Mouse (Mus musculus) limb, embryonic 13.5 days (tissue): ENCODE data around the gene Unkl. TPM values are rescaled to one million over a fixed set of nuclear protein-coding genes. Genes with fewer than 3 reads are reported as not detected.

Experiments
- ATAC-seq: fragments of 200-750 bp; cut with Nextera tagmentation; 2 replicates; pipeline ENCODE4 v1.8.0; 2017; ENCODE audit warnings: low read depth, moderate number of reproducible peaks, moderate TSS enrichment; ENCODE audit not compliant: low FRiP score
- H3K27ac ChIP-seq: fragments of 300-500 bp; sonication (generic); 2 replicates; pipeline ENCODE4 v1.5.1; 2015; ENCODE audit warnings: inconsistent platforms, mild to moderate bottlenecking, moderate library complexity
- H3K27me3 ChIP-seq: fragments of 300-500 bp; sonication (generic); 2 replicates; pipeline ENCODE4 v1.6.1; 2015; ENCODE audit warnings: mild to moderate bottlenecking, inconsistent platforms
- H3K36me3 ChIP-seq: fragments of 300-500 bp; sonication (generic); 2 replicates; pipeline ENCODE4 v1.6.1; 2015; ENCODE audit warnings: inconsistent platforms, mild to moderate bottlenecking, moderate library complexity
- H3K4me1 ChIP-seq: fragments of 300-500 bp; sonication (generic); 2 replicates; pipeline ENCODE4 v1.6.1; 2015; ENCODE audit warnings: inconsistent platforms
- H3K4me2 ChIP-seq: fragments of 300-500 bp; sonication (generic); replicated peaks from 2 replicates; pipeline ENCODE4 v1.6.1; 2015; ENCODE audit warnings: inconsistent platforms, mild to moderate bottlenecking, moderate library complexity
- H3K4me3 ChIP-seq: fragments of 300-500 bp; sonication (generic); 2 replicates; pipeline ENCODE4 v1.5.1; 2015; ENCODE audit warnings: moderate library complexity, mild to moderate bottlenecking, inconsistent platforms
- H3K9ac ChIP-seq: fragments of 300-500 bp; sonication (generic); 2 replicates; pipeline ENCODE4 v1.6.1; 2015; ENCODE audit warnings: mild to moderate bottlenecking, inconsistent platforms
- H3K9me3 ChIP-seq: fragments of 300-500 bp; sonication (generic); 2 replicates; pipeline ENCODE4 v1.6.1; 2016; ENCODE audit warnings: inconsistent platforms
- WGBS: fragments of 180-500 bp; shearing (Covaris S2); methylation state at CpG from one replicate; pipeline ENCODE4 v1.1.7; 2015; 5-methylcytosine and 5-hydroxymethylcytosine counted together
- polyA plus RNA-seq: library from polyadenylated mRNA; unstranded; fragments of >200 nt; fragmentation: Nextera tagmentation; extraction: Ambion mirVana; gene quantifications from 2 replicates; pipeline ENCODE4 v1.2.1, GENCODE M21; 2015

The Unkl gene
- polyA plus RNA-seq, 1 experiment from 2014 or later, result 11.4 TPM

DNA sequence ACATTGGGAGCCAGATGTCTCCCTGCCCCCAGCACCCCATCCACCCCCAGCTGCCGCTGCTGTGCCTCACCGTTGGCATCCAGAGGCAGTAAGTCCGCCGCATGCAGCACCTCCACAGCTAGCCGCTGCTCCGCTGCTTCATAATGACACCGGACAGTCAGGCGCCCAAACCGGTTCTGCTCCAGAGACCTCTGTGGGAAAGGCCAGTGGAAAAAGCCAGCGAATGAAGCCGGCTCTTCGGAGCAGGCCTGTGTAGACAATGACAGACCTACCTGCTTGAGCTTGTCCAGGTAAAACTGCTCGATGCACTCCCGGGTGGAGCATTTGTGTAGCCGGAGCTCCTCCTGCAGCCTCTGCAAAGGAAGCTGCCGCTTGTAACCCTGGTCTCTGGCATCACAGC lies 56.0 kb downstream of the Unkl start:
- 78% methylated on average over 16 of the region's 16 CpGs for WGBS
- Histone ChIP-seq H3K4me1 (peaks cover 14% of the 10 kb centered on the region), H3K9ac (no peak overlapping the region), H3K36me3 (peaks cover 44% of the 10 kb centered on the region), H3K4me2 (no peak overlapping the region), H3K9me3 (no peaks in the 10 kb centered on the region), H3K27me3 (0 out of 2 replicates have a peak, but pooled peaks cover 3% of the 10 kb centered on the region), H3K4me3 (no peak overlapping the region), H3K27ac (no peak overlapping the region)
- no peak for ATAC-seq

DNA sequence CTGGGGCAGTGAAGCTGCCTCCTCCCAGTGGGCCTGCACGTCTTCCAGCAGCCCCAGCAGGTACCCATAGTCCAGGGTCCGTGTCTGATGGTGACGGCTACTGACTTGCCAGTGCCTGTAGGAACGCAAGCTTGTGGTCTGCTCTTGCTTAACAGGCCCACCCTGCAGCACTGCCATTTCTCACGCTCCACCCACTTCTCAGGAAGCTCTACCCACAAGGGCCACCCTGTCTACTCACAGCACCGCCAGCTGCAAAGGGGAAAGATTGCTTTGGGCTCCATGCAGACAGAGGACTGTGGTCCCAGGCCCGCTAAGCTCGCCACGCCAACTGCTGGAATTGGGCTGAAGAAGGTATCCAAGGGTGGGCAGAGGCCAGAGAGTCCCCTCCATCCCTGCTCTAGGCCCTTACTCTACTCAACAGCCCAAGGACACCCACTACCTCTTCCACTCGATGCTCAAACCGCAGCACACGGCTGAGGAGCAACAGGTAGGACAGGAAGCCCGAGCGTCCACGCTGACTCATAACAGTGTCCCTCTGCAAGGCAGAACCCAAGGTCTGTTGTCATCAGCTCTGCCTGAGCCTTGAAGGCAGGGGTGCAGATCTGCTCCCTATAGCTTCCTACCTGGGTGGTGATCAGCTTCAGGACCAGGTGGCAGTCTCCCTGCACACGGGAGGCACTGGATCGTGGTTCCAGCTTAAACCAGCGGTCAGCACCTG lies 60.0 kb downstream of the Unkl start:
- Histone ChIP-seq H3K4me1 (no peaks in the 10 kb centered on the region), H3K9ac (no peak overlapping the region; the same call in 1 of the 2 replicates), H3K9me3 (no peaks in the 10 kb centered on the region), H3K27me3 (peaks cover 19% of the 10 kb centered on the region), H3K36me3 (peaks cover 26% of the 10 kb centered on the region), H3K4me2 (no peak overlapping the region), H3K4me3 (no peak overlapping the region), H3K27ac (no peak overlapping the region)
- 81% methylated on average over 18 of the region's 18 CpGs for WGBS
- ATAC-seq, result no peak

DNA sequence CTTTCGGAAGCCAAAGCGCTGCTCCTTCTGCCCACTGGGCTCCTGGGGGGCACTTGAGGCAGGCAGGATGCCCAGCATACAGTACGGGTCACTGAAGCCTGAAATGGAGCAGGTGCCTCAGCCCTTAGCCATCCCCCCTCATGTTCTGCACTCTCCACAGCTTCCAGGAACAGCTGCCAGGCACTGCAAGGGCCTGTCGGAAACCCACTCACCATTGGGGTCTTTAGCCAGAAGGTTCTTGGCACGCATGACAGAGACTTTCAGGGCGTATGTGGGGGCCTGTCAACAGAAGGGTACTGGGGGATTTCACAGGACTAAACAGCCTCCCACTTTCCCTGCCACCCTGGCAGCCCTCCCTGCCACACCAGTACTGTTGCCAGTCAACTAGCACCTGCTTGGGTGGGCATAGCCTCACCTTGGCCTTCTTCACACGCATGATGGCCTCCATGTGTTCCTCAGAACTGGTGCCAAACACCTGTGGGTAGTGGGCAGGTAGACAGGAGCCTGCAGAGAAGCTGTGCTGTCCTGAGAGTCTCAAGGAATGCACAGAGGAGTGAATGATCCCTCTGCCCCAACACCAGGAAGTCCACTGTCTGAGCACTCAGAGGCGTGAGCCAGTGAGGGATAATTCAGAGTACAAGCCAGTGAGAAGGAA lies 62.1 kb downstream of the Unkl start:
- WGBS, result 84% methylated on average over 8 of the region's 8 CpGs
- ATAC-seq, result no peak
- Histone ChIP-seq H3K4me1 (0 out of 2 replicates have a peak, but pooled peaks cover 8% of the 10 kb centered on the region), H3K4me3 (no peak overlapping the region), H3K9me3 (no peaks in the 10 kb centered on the region), H3K27ac (no peak overlapping the region), H3K9ac (no peak overlapping the region), H3K4me2 (no peak overlapping the region), H3K27me3 (peaks cover 40% of the 10 kb centered on the region), H3K36me3 (peaks cover 5% of the 10 kb centered on the region; the same call in 1 of the 2 replicates)

GRCm38 (mm10) chr17:25252643-25253042 lies 64.4 kb downstream of the Unkl start:
- H3K27ac ChIP-seq, result no peak overlapping the region
- no peak overlapping the region for H3K4me3 ChIP-seq
- no peak for ATAC-seq
- no peak overlapping the region for H3K9ac ChIP-seq
- no peaks in the 10 kb centered on the region for H3K36me3 ChIP-seq
- no peak overlapping the region for H3K4me2 ChIP-seq
- peaks cover 22% of the 10 kb centered on the region for H3K4me1 ChIP-seq
- no peaks in the 10 kb centered on the region for H3K9me3 ChIP-seq
- 37% methylated on average over 3 of the region's 3 CpGs for WGBS
- H3K27me3 ChIP-seq, result peaks cover 61% of the 10 kb centered on the region

DNA sequence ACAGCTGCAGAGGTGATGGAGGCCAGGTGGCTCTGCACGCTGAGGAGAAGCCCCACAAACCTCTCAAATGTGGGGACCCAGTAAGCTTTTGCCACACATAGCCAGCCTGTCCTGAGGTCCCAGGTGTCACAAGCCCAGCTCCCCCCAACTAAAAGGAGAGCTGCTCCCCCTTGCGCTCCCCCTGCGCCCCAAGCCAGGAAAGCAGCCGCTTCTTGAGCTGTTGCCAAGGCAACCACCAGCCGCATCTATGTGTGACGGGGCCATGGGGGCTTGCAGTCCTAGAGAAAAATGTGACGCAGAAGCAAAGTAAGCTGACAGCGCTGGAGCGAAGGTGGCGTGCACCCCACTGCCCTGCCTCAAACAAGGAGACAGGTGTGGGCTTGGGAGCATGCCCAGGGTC lies 65.6 kb downstream of the Unkl start:
- H3K27me3 ChIP-seq, result peaks cover 59% of the 10 kb centered on the region

GRCm38 (mm10) chr17:25255110-25255509 lies 66.9 kb downstream of the Unkl start:
- Histone ChIP-seq H3K27ac (no peak overlapping the region), H3K4me1 (peaks cover 22% of the 10 kb centered on the region), H3K4me3 (peak overlapping the region; percentile 43; the same call in 1 of the 2 replicates), H3K9ac (no peak overlapping the region), H3K4me2 (no peak overlapping the region; the same call in 1 of the 2 replicates), H3K27me3 (peaks cover 59% of the 10 kb centered on the region), H3K36me3 (peaks cover 17% of the 10 kb centered on the region), H3K9me3 (no peaks in the 10 kb centered on the region)
- no peak for ATAC-seq
- 59% methylated on average over 2 of the region's 2 CpGs for WGBS

More for the DNA sequence above, 65.6 kb downstream of the Unkl start:
- H3K4me2 ChIP-seq, result no peak overlapping the region
- peaks cover 22% of the 10 kb centered on the region for H3K4me1 ChIP-seq
- H3K9ac ChIP-seq, result 0 out of 2 replicates have a peak overlapping the region, but pooled peaks have one; percentile 35
- no peak for ATAC-seq
- H3K36me3 ChIP-seq, result peaks cover 4% of the 10 kb centered on the region
- H3K9me3 ChIP-seq, result no peaks in the 10 kb centered on the region
- H3K27ac ChIP-seq, result no peak overlapping the region
- no peak overlapping the region for H3K4me3 ChIP-seq
- WGBS, result 32% methylated on average over 10 of the region's 10 CpGs

GRCm38 (mm10) chr17:25256140-25256754 lies 68.0 kb downstream of the Unkl start, which contains the start of gene Baiap3:
TSS of gene Baiap3 (minus strand) at chr17:25256364.
- Histone ChIP-seq H3K4me3 (peak within 1 kb of the TSS; percentile 43), H3K9ac (peak within 1 kb of the TSS; percentile 56; the same call in 1 of the 2 replicates), H3K27me3 (peaks cover 59% of the 10 kb centered on the region), H3K36me3 (peaks cover 23% of the 10 kb centered on the region), H3K4me2 (peak within 1 kb of the TSS; percentile 67), H3K4me1 (peaks cover 22% of the 10 kb centered on the region), H3K9me3 (no peaks in the 10 kb centered on the region), H3K27ac (no peak within 1 kb of the TSS)
- 5% methylated on average over 25 of the region's 35 CpGs for WGBS
- ATAC-seq, result peak; percentile 57; the same call in 1 of the 2 replicates

- H3K27ac ChIP-seq, result no peak overlapping the region
- 51% methylated on average over 6 of the region's 6 CpGs for WGBS
- peaks cover 22% of the 10 kb centered on the region for H3K4me1 ChIP-seq
- H3K4me3 ChIP-seq, result no peak overlapping the region
- H3K9ac ChIP-seq, result no peak overlapping the region
- no peaks in the 10 kb centered on the region for H3K9me3 ChIP-seq
- H3K27me3 ChIP-seq, result peaks cover 47% of the 10 kb centered on the region
- ATAC-seq, result no peak
- H3K4me2 ChIP-seq, result no peak overlapping the region
- peaks cover 29% of the 10 kb centered on the region for H3K36me3 ChIP-seq
Measured at GRCm38 (mm10) chr17:25257804-25258261, 69.6 kb downstream of the Unkl start.

DNA sequence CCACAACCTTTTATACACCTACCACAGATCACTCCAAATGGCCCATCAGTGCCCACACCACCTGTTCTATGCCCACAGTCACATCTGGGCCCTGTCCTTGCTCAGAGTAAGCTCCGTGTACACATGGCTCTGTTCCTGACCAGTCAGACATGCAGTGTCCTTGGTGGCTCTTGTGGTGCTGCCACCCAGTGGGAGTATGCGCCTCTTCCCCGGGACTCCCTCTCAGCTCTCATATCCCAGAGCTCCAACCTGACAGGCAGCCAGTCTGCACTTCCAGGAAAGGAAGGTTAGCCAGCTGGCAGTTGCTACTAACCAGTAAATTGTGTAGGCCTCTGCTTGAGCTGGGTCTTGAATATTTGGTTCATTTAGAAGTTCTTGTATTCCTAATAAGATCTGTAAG lies 76.3 kb downstream of the Unkl start:
- ATAC-seq, result no peak; the same call in 1 of the 2 replicates
- WGBS, result 77% methylated on average over 3 of the region's 3 CpGs
- H3K9me3 ChIP-seq, result no peaks in the 10 kb centered on the region
- peaks cover 84% of the 10 kb centered on the region for H3K36me3 ChIP-seq
- no peak overlapping the region for H3K4me3 ChIP-seq
- no peaks in the 10 kb centered on the region for H3K27me3 ChIP-seq
- H3K9ac ChIP-seq, result no peak overlapping the region
- H3K4me1 ChIP-seq, result 0 out of 2 replicates have a peak, but pooled peaks cover under 1% of the 10 kb centered on the region
- H3K4me2 ChIP-seq, result no peak overlapping the region
- no peak overlapping the region for H3K27ac ChIP-seq

GRCm38 (mm10) chr17:25270795-25271335 lies 82.7 kb downstream of the Unkl start:
- ATAC-seq, result no peak
- H3K9me3 ChIP-seq, result no peaks in the 10 kb centered on the region
- H3K36me3 ChIP-seq, result peaks cover 42% of the 10 kb centered on the region
- H3K4me1 ChIP-seq, result peaks cover 34% of the 10 kb centered on the region
- peak overlapping the region; percentile 99 for H3K4me3 ChIP-seq
- peak overlapping the region; percentile 100; the same call in 1 of the 2 replicates for H3K9ac ChIP-seq
- H3K27ac ChIP-seq, result no peak overlapping the region
- H3K27me3 ChIP-seq, result no peaks in the 10 kb centered on the region
- peak overlapping the region; percentile 100 for H3K4me2 ChIP-seq
- 83% methylated on average over 2 of the region's 2 CpGs for WGBS

DNA sequence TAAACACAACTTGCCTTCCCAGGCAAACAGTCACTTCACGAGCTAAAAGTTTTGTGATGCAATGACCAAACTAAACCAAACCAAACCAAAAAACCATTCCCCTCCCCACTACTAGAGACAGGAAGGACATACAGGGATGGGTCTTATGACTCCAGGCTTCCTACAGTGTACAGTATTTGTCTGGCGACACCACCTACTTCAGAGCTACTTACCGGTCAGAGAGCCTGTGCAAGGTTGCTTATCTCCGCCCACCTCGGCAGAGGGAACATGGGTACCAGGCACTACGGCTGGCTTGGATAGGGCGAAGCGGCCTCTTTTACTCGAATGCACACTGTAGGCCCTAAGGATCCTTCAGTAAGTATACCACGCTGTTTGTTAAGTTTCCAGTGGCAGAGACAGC lies 84.1 kb downstream of the Unkl start:
- Histone ChIP-seq H3K9ac (peak overlapping the region; percentile 100), H3K4me2 (peak overlapping the region; percentile 100), H3K4me1 (peaks cover 34% of the 10 kb centered on the region), H3K4me3 (peak overlapping the region; percentile 99), H3K27me3 (no peaks in the 10 kb centered on the region), H3K36me3 (peaks cover 27% of the 10 kb centered on the region), H3K27ac (peak overlapping the region; percentile 94), H3K9me3 (no peaks in the 10 kb centered on the region)
- WGBS, result 0% methylated on average over 10 of the region's 10 CpGs
- ATAC-seq, result no peak
